Mouse (Mus musculus): Measurements from ENCODE around the gene Svopl. TPM values are rescaled to one million over a fixed set of nuclear protein-coding genes. Genes with fewer than 3 reads are reported as not detected.

The Svopl gene
- polyA plus RNA-seq, 1 experiment, result 0.64 TPM

GRCm38 (mm10) chr6:38065122-38065500 is 18.3 kb upstream of the Svopl start:
- H3K9ac ChIP-seq (ENCODE audit: low read depth, poor library complexity, severe bottlenecking), result no peak overlapping the region
- H3K4me1 ChIP-seq (ENCODE audit: control insufficient read depth, insufficient read depth, low read length), result no peaks in the 10 kb centered on the region
- H3K4me3 ChIP-seq (ENCODE audit: low read depth, low read length), result no peak overlapping the region
- H3K9me3 ChIP-seq (replicated peaks; ENCODE audit: control insufficient read depth, insufficient read depth, low read length, poor library complexity, severe bottlenecking), result no peaks in the 10 kb centered on the region
- no peak for TF ChIP-seq EP300 (IDR thresholded peaks at IDR 0.05; ENCODE audit: insufficient read depth, low read depth, low read length)
- no peaks in the 10 kb centered on the region for H3K36me3 ChIP-seq (ENCODE audit: control insufficient read depth, insufficient read depth, low read length, poor library complexity, severe bottlenecking)
- H3K27me3 ChIP-seq (ENCODE audit: control insufficient read depth, insufficient read depth, low read length, poor library complexity, severe bottlenecking), result no peaks in the 10 kb centered on the region
- no peak overlapping the region for H3K27ac ChIP-seq (ENCODE audit: insufficient read depth, low read length)

- Histone ChIP-seq H3K27ac (ENCODE audit: insufficient read depth, low read length) (no peak overlapping the region), H3K4me1 (ENCODE audit: control insufficient read depth, insufficient read depth, low read length) (no peaks in the 10 kb centered on the region), H3K9ac (ENCODE audit: low read depth, poor library complexity, severe bottlenecking) (no peak overlapping the region), H3K36me3 (ENCODE audit: control insufficient read depth, insufficient read depth, low read length, poor library complexity, severe bottlenecking) (no peaks in the 10 kb centered on the region), H3K27me3 (ENCODE audit: control insufficient read depth, insufficient read depth, low read length, poor library complexity, severe bottlenecking) (no peaks in the 10 kb centered on the region), H3K4me3 (ENCODE audit: low read depth, low read length) (no peak overlapping the region), H3K9me3 (replicated peaks; ENCODE audit: control insufficient read depth, insufficient read depth, low read length, poor library complexity, severe bottlenecking) (no peaks in the 10 kb centered on the region)
- TF ChIP-seq CTCF (IDR thresholded peaks at IDR 0.05; ENCODE audit: low read depth, low read length) (no peak), POLR2A (IDR thresholded peaks at IDR 0.05; ENCODE audit: insufficient read depth, low read length) (no peak), EP300 (IDR thresholded peaks at IDR 0.05; ENCODE audit: insufficient read depth, low read depth, low read length) (no peak)
Measured at GRCm38 (mm10) chr6:38064621-38065020, 17.8 kb upstream of the Svopl start.

- Histone ChIP-seq H3K36me3 (ENCODE audit: control insufficient read depth, insufficient read depth, low read length, poor library complexity, severe bottlenecking) (no peaks in the 10 kb centered on the region), H3K4me1 (ENCODE audit: control insufficient read depth, insufficient read depth, low read length) (no peaks in the 10 kb centered on the region), H3K27me3 (ENCODE audit: control insufficient read depth, insufficient read depth, low read length, poor library complexity, severe bottlenecking) (no peaks in the 10 kb centered on the region), H3K4me3 (ENCODE audit: low read depth, low read length) (no peak overlapping the region), H3K27ac (ENCODE audit: insufficient read depth, low read length) (no peak overlapping the region), H3K9ac (ENCODE audit: low read depth, poor library complexity, severe bottlenecking) (no peak overlapping the region), H3K9me3 (replicated peaks; ENCODE audit: control insufficient read depth, insufficient read depth, low read length, poor library complexity, severe bottlenecking) (no peaks in the 10 kb centered on the region)
- TF ChIP-seq CTCF (IDR thresholded peaks at IDR 0.05; ENCODE audit: low read depth, low read length), result peak; percentile 59
- no peak for TF ChIP-seq POLR2A (IDR thresholded peaks at IDR 0.05; ENCODE audit: insufficient read depth, low read length)
Measured at GRCm38 (mm10) chr6:38058805-38059204, 12.0 kb upstream of the Svopl start.

GRCm38 (mm10) chr6:38055471-38056330 is 8.9 kb upstream of the Svopl start:
- no peak overlapping the region for H3K4me3 ChIP-seq (ENCODE audit: low read depth, low read length)
- H3K9me3 ChIP-seq (replicated peaks; ENCODE audit: control insufficient read depth, insufficient read depth, low read length, poor library complexity, severe bottlenecking), result no peaks in the 10 kb centered on the region
- no peaks in the 10 kb centered on the region for H3K27me3 ChIP-seq (ENCODE audit: control insufficient read depth, insufficient read depth, low read length, poor library complexity, severe bottlenecking)
- no peak overlapping the region for H3K9ac ChIP-seq (ENCODE audit: low read depth, poor library complexity, severe bottlenecking)
- H3K36me3 ChIP-seq (ENCODE audit: control insufficient read depth, insufficient read depth, low read length, poor library complexity, severe bottlenecking), result no peaks in the 10 kb centered on the region
- TF ChIP-seq POLR2A (IDR thresholded peaks at IDR 0.05; ENCODE audit: insufficient read depth, low read length), result no peak
- no peak for TF ChIP-seq EP300 (IDR thresholded peaks at IDR 0.05; ENCODE audit: insufficient read depth, low read depth, low read length)
- no peak for TF ChIP-seq CTCF (IDR thresholded peaks at IDR 0.05; ENCODE audit: low read depth, low read length)
- H3K4me1 ChIP-seq (ENCODE audit: control insufficient read depth, insufficient read depth, low read length), result no peaks in the 10 kb centered on the region
- no peak overlapping the region for H3K27ac ChIP-seq (ENCODE audit: insufficient read depth, low read length)

GRCm38 (mm10) chr6:38049601-38050000 is 2.8 kb upstream of the Svopl start:
- H3K27ac ChIP-seq (ENCODE audit: insufficient read depth, low read length), result no peak overlapping the region
- H3K27me3 ChIP-seq (ENCODE audit: control insufficient read depth, insufficient read depth, low read length, poor library complexity, severe bottlenecking), result no peaks in the 10 kb centered on the region
- no peak overlapping the region for H3K9ac ChIP-seq (ENCODE audit: low read depth, poor library complexity, severe bottlenecking)
- no peaks in the 10 kb centered on the region for H3K9me3 ChIP-seq (replicated peaks; ENCODE audit: control insufficient read depth, insufficient read depth, low read length, poor library complexity, severe bottlenecking)
- H3K4me1 ChIP-seq (ENCODE audit: control insufficient read depth, insufficient read depth, low read length), result no peaks in the 10 kb centered on the region
- no peak overlapping the region for H3K4me3 ChIP-seq (ENCODE audit: low read depth, low read length)
- no peak for TF ChIP-seq POLR2A (IDR thresholded peaks at IDR 0.05; ENCODE audit: insufficient read depth, low read length)
- TF ChIP-seq CTCF (IDR thresholded peaks at IDR 0.05; ENCODE audit: low read depth, low read length), result peak; percentile 22
- TF ChIP-seq EP300 (IDR thresholded peaks at IDR 0.05; ENCODE audit: insufficient read depth, low read depth, low read length), result no peak
- H3K36me3 ChIP-seq (ENCODE audit: control insufficient read depth, insufficient read depth, low read length, poor library complexity, severe bottlenecking), result no peaks in the 10 kb centered on the region

- H3K9ac ChIP-seq (ENCODE audit: low read depth, poor library complexity, severe bottlenecking), result no peak overlapping the region
- H3K36me3 ChIP-seq (ENCODE audit: control insufficient read depth, insufficient read depth, low read length, poor library complexity, severe bottlenecking), result no peaks in the 10 kb centered on the region
- no peak overlapping the region for H3K4me3 ChIP-seq (ENCODE audit: low read depth, low read length)
- H3K27me3 ChIP-seq (ENCODE audit: control insufficient read depth, insufficient read depth, low read length, poor library complexity, severe bottlenecking), result no peaks in the 10 kb centered on the region
- no peak for TF ChIP-seq CTCF (IDR thresholded peaks at IDR 0.05; ENCODE audit: low read depth, low read length)
- TF ChIP-seq POLR2A (IDR thresholded peaks at IDR 0.05; ENCODE audit: insufficient read depth, low read length), result no peak
- TF ChIP-seq EP300 (IDR thresholded peaks at IDR 0.05; ENCODE audit: insufficient read depth, low read depth, low read length), result no peak
- no peak overlapping the region for H3K27ac ChIP-seq (ENCODE audit: insufficient read depth, low read length)
- H3K4me1 ChIP-seq (ENCODE audit: control insufficient read depth, insufficient read depth, low read length), result no peaks in the 10 kb centered on the region
- H3K9me3 ChIP-seq (replicated peaks; ENCODE audit: control insufficient read depth, insufficient read depth, low read length, poor library complexity, severe bottlenecking), result no peaks in the 10 kb centered on the region
Measured at GRCm38 (mm10) chr6:38048800-38049561, 2.2 kb upstream of the Svopl start.

Measured in ES-Bruce4 (cell line).